Mouse (Mus musculus) stomach, embryonic 16.5 days (tissue): ENCODE results near the gene Gm17416. TPM values are rescaled to one million over a fixed set of nuclear protein-coding genes. Genes with fewer than 3 reads are reported as not detected.
A peak's percentile ranks its signal among the peaks of the same experiment; 100 is the strongest.

Experiments
- ATAC-seq: fragments of 200-750 bp; cut with Nextera tagmentation; 2 replicates; pipeline ENCODE4 v1.8.0; 2017; ENCODE audit warnings: moderate number of reproducible peaks, moderate TSS enrichment; ENCODE audit not compliant: insufficient read depth, low FRiP score
- H3K27ac ChIP-seq: fragments of 300-500 bp; sonication (generic); 2 replicates; pipeline ENCODE4 v1.5.1; 2014; ENCODE audit warnings: low read length
- H3K27me3 ChIP-seq: fragments of 300-500 bp; sonication (generic); 2 replicates; pipeline ENCODE4 v1.6.1; 2014; ENCODE audit warnings: low read length, control low read depth, mixed read lengths; ENCODE audit not compliant: control insufficient read depth, insufficient read depth
- H3K36me3 ChIP-seq: fragments of 300-500 bp; sonication (generic); 2 replicates; pipeline ENCODE4 v1.6.1; 2014; ENCODE audit warnings: low read length; ENCODE audit not compliant: control insufficient read depth, insufficient read depth
- H3K4me1 ChIP-seq: fragments of 300-500 bp; sonication (generic); 2 replicates; pipeline ENCODE4 v1.6.1; 2014; ENCODE audit warnings: low read length, control low read depth, mixed read lengths; ENCODE audit not compliant: control insufficient read depth, insufficient read depth
- H3K4me2 ChIP-seq: fragments of 300-500 bp; sonication (generic); 2 replicates; pipeline ENCODE4 v1.6.1; 2014; ENCODE audit warnings: low read depth, low read length, mixed read lengths
- H3K4me3 ChIP-seq: fragments of 300-500 bp; sonication (generic); replicated peaks from 2 replicates; pipeline ENCODE4 v1.5.1; 2014; ENCODE audit warnings: mild to moderate bottlenecking, low read length
- H3K9ac ChIP-seq: fragments of 300-500 bp; sonication (generic); 2 replicates; pipeline ENCODE4 v1.6.1; 2014; ENCODE audit warnings: low read length
- H3K9me3 ChIP-seq: fragments of 300-500 bp; sonication (generic); replicated peaks from 2 replicates; pipeline ENCODE4 v1.6.1; 2016; ENCODE audit warnings: low read length, control low read depth; ENCODE audit not compliant: control insufficient read depth
- WGBS: fragments of 180-500 bp; shearing (Covaris S2); extraction: QIAGEN DNeasy Blood & Tissue Kit; methylation state at CpG from one replicate; pipeline ENCODE4 v1.1.7; 2014; 5-methylcytosine and 5-hydroxymethylcytosine counted together
- polyA plus RNA-seq: library from polyadenylated mRNA; unstranded; fragments of >200 nt; fragmentation: Nextera tagmentation; extraction: Ambion mirVana; gene quantifications from 2 replicates; pipeline ENCODE4 v1.2.1, GENCODE M21; 2015

Gm17416 gene
- not detected in 2 replicates for polyA plus RNA-seq

DNA sequence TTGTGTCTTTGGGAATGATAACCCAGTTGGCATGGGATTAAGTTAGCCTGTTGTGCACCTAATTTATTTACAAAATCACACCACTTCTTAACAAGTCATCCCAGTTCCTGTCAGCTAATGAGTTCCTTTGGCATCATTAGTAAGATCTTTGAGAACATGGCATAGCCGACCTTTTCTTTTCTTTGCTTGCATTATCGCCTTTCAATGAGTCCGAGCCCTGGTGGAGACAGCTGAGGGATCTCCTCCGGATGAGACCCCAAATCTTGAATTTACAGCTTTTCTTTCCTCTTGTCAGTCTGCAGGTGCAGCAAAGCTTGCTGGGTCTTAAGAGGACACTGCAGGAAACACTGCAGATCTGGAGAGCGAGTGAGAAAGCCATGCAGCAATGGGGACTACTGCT is at the start of gene Gm17416:
Gene Gm17416, plus strand, starts transcription at position 301 of the 400 bp plus-strand sequence.
- Histone ChIP-seq H3K4me2 (no peak within 1 kb of the TSS), H3K9ac (no peak within 1 kb of the TSS), H3K4me3 (no peak within 1 kb of the TSS), H3K27ac (no peak within 1 kb of the TSS), H3K4me1 (no peaks in the 10 kb centered on the region), H3K36me3 (no peaks in the 10 kb centered on the region), H3K27me3 (no peaks in the 10 kb centered on the region), H3K9me3 (no peaks in the 10 kb centered on the region)
- WGBS, result 88% methylated on average over 5 of the region's 5 CpGs
- no peak for ATAC-seq

DNA sequence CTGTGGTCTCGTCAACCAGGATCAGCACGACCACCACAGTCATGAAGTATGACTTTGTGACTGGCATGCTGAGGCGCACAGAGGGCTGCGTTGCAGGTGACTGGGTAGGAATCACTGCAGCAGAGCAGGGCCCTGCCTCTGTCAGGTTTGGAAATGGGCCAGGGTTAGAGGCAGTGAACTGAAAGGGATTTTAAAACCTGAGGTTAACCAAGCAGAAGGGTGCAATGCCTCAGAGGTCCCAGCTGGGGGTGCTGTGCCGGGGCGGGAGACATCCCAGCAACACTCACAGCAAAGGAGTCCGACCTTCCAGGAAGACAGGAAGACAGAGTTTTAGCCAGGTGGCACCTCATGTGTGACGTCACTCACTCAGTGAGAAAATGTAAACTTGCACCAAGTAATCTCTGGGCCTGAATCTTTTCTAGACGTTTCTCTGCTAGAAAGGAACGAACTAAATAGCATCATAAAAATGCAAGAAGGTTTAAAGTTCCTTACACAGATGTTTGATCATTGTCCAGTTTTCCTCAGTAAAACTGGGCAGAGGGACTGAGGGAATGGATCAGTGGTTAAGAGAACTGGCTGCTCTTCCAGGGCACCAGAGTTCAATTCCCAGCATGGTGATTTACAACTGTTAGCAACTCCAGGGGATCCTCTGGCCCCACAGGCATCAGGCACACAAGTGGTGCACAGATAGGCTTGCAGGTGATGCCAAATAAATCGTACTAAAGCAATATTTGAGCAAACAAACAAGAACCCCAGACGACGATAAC is 29.0 kb upstream of the Gm17416 start, which contains the start of gene Defb29:
Gene Defb29, minus strand, starts transcription at position 155 of the 767 bp plus-strand sequence.
- Histone ChIP-seq H3K4me1 (no peaks in the 10 kb centered on the region), H3K27ac (no peak within 1 kb of the TSS), H3K4me3 (no peak within 1 kb of the TSS), H3K9ac (no peak within 1 kb of the TSS), H3K36me3 (no peaks in the 10 kb centered on the region), H3K27me3 (no peaks in the 10 kb centered on the region), H3K4me2 (no peak within 1 kb of the TSS), H3K9me3 (no peaks in the 10 kb centered on the region)
- ATAC-seq, result no peak
- 45% methylated on average over 13 of the region's 13 CpGs for WGBS

DNA sequence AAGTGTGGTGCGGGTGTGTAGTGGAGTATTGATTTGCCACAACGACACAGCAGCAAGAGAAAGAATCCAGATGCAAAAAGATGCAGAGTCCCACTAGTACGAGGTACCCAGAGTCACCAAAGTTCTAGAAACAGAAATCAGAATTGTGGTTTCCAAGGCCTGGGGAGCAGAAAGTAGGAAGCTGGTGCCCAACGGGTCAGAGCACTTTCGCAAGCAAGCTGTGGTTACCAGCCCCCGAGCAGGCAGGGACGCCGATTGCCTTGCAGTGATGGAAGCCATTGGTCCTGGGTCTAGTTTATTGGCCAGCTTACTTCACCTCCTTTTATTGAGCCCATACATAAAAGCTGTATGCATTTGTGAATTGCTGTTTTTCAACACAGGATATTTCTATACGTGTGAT is 27.2 kb upstream of the Gm17416 start:
- Histone ChIP-seq H3K9me3 (no peaks in the 10 kb centered on the region), H3K4me2 (no peak overlapping the region), H3K4me1 (no peaks in the 10 kb centered on the region), H3K9ac (no peak overlapping the region), H3K4me3 (no peak overlapping the region), H3K27me3 (no peaks in the 10 kb centered on the region), H3K36me3 (no peaks in the 10 kb centered on the region), H3K27ac (no peak overlapping the region)
- 81% methylated on average over 9 of the region's 9 CpGs for WGBS
- ATAC-seq, result no peak

DNA sequence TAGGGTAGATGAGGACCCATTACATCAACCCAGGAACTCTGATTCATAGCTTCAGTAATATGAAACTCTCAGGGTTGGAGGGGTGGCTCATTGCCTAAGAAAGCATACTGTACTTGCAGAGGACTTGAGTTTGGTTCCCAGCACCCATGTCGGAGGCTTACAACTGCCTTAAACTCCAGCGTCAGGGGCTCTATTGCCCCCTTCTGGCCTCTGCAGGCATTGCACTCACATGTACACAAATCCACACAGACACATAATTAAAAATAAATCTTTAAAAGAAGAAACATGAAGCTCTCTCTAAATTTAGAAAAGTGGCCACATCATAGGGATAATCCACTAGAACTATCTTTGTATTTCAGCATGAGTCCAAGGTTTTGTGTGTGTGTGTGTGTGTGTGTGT is 26.2 kb upstream of the Gm17416 start:
- H3K27me3 ChIP-seq, result no peaks in the 10 kb centered on the region

DNA sequence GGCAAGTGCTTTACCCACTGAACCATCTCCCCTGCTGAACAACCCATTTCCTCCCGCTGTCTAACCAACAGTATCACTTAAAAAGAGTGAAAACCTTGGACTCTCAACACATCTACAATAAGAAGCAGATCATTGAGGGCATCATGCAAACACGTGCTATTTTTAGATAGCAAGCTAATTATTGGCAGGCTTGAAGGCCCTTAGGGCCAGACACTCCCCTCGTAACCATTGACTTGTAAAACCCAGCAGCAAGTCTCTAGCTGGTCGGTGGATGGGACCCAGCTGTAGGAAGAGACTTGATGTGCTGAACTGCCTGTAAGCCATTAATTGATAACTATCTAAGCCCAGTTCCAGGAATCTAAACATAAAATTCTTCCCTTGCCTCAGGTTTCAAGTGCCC is 25.7 kb upstream of the Gm17416 start:
- Histone ChIP-seq H3K4me3 (no peak overlapping the region), H3K36me3 (no peaks in the 10 kb centered on the region), H3K4me2 (no peak overlapping the region), H3K27ac (no peak overlapping the region), H3K9me3 (no peaks in the 10 kb centered on the region), H3K4me1 (no peaks in the 10 kb centered on the region), H3K27me3 (no peaks in the 10 kb centered on the region), H3K9ac (no peak overlapping the region)
- no peak for ATAC-seq
- 63% methylated on average over 4 of the region's 4 CpGs for WGBS

More for the DNA sequence above, 26.2 kb upstream of the Gm17416 start:
- WGBS, result 68% methylated on average over 2 of the region's 2 CpGs
- no peak overlapping the region for H3K9ac ChIP-seq
- H3K4me3 ChIP-seq, result no peak overlapping the region
- no peaks in the 10 kb centered on the region for H3K4me1 ChIP-seq
- ATAC-seq, result no peak
- H3K9me3 ChIP-seq, result no peaks in the 10 kb centered on the region
- no peak overlapping the region for H3K4me2 ChIP-seq
- H3K36me3 ChIP-seq, result no peaks in the 10 kb centered on the region
- no peak overlapping the region for H3K27ac ChIP-seq

DNA sequence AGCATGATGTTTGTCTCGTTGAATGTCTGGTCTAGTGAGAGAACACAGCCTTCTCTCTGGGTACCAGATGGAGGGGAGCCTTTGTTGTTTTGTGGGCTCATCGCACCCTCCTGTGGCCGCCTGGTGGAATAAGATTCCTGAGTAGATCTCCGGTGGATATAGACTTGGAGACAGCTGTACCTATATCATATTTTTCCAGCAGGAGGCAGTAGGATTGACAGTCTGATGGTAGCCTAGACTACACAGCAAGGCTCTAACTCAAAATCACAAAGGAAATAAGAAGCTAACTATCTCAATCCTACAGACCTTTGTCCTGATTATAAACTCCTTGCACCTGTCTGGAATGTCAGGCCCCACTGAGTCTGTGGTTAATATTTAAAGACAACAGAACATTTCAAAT is 24.4 kb upstream of the Gm17416 start:
- H3K27ac ChIP-seq, result no peak overlapping the region
- peak; percentile 70; the same call in 1 of the 2 replicates for ATAC-seq

DNA sequence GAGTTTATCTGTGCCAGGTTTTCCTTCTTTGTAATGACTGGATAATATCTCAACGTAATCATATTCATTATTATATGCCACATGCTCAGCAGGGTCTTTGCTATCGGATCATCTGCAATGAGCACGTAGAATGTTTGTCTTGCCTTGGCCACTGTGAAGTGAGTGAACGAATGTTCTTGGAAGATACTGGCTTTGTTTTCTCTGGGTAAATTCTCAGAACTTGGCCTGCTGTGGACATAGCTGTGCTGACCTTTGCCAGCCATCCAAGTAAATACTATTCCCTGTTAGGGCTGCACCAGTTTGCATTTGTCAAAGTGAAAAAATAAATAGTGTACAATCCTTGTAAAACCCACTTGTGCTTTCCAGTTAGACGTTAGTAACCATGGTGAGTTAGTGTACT is 21.0 kb upstream of the Gm17416 start:
- WGBS, result 47% methylated on average over 5 of the region's 5 CpGs
- Histone ChIP-seq H3K9me3 (no peaks in the 10 kb centered on the region), H3K4me2 (no peak overlapping the region), H3K27ac (no peak overlapping the region), H3K4me1 (no peaks in the 10 kb centered on the region), H3K36me3 (no peaks in the 10 kb centered on the region), H3K27me3 (no peaks in the 10 kb centered on the region), H3K9ac (no peak overlapping the region), H3K4me3 (no peak overlapping the region)
- no peak for ATAC-seq

More for the DNA sequence above, 24.4 kb upstream of the Gm17416 start:
- Histone ChIP-seq H3K4me1 (no peaks in the 10 kb centered on the region), H3K27me3 (no peaks in the 10 kb centered on the region), H3K9ac (no peak overlapping the region), H3K4me2 (no peak overlapping the region), H3K36me3 (no peaks in the 10 kb centered on the region), H3K4me3 (no peak overlapping the region), H3K9me3 (no peaks in the 10 kb centered on the region)
- WGBS, result 14% methylated on average over 4 of the region's 4 CpGs

DNA sequence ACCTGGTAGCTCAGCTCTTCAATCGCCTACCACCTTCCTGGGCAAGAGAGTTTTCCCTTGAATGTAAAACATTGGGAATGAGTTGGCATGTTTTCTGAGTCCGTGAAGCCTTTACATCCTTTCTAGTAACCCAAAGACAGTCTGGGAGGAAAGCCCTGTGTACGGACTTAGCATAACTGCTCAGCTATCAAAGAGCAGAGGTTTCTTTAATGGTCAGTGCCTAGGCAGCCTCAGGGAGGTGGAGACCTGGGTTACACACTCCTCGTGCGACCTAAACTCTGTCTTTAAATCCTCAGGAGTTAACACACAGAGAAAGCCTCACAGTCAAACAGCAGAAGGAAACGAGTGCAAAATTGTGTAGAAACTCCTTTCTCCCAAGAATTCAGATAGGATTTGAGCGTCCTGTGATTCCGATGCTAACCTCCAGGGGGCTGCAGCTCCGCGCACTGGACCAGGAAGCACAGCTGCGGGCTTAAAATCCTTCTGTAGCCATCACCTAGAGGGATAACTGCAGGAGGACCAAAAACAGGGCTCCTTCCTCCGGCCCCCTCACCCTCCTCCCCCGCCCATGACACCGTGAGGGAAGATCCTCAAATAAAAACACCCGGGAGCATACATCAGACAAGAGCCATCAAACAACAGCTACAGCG is 15.2 kb upstream of the Gm17416 start:
- Histone ChIP-seq H3K27ac (no peak overlapping the region), H3K4me3 (peak overlapping the region; percentile 2; the same call in 1 of the 2 replicates), H3K9ac (peak overlapping the region; percentile 8; the same call in 1 of the 2 replicates), H3K4me2 (peak overlapping the region; percentile 33), H3K4me1 (no peaks in the 10 kb centered on the region), H3K36me3 (no peaks in the 10 kb centered on the region), H3K27me3 (no peaks in the 10 kb centered on the region), H3K9me3 (no peaks in the 10 kb centered on the region)
- no peak for ATAC-seq
- 10% methylated on average over 16 of the region's 16 CpGs for WGBS

DNA sequence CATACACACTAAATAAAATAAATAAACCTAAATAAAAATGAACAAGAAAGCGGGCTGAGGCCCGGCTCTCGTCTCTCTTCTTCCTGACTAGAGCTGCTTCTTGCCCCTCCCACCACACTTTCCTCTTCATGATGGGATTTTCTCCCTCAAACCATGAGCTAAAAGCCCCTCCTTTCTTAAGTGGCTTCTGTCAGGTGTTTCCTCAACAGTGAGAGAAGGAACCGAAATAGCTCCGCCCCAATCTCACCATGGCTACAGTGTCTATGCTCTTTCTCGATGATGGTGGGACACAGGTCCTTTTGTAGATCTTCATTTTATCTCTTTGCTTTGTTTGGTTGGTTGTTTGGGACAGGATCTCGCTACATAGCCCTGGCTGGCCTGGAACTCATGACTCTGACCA is 12.5 kb upstream of the Gm17416 start:
- 86% methylated on average over 7 of the region's 7 CpGs for WGBS
- Histone ChIP-seq H3K4me1 (no peaks in the 10 kb centered on the region), H3K4me3 (no peak overlapping the region), H3K4me2 (no peak overlapping the region), H3K27me3 (no peaks in the 10 kb centered on the region), H3K9ac (no peak overlapping the region), H3K27ac (no peak overlapping the region), H3K36me3 (no peaks in the 10 kb centered on the region), H3K9me3 (no peaks in the 10 kb centered on the region)
- ATAC-seq, result no peak
